Mouse (Mus musculus): Measurements from ENCODE around the gene Slc2a9. TPM values are rescaled to one million over a fixed set of nuclear protein-coding genes. Genes with fewer than 3 reads are reported as not detected.

Gene Slc2a9
- polyA plus RNA-seq, 1 experiment from 2014 or later: 0.93 TPM

Other genes starting within 250 kb of the Slc2a9 start
- gene Tmem128, start 243.0 kb downstream of the Slc2a9 start, polyA plus RNA-seq (2014; fragmentation: Nextera tagmentation; extraction: Ambion mirVana): 77.0 and 78.4 TPM in 2 replicates
- gene Otop1, start 227.2 kb downstream of the Slc2a9 start, polyA plus RNA-seq (2014; fragmentation: Nextera tagmentation; extraction: Ambion mirVana): 0.11 TPM in 1 of 2 replicates, not detected in the other
- gene Drd5, start 183.8 kb downstream of the Slc2a9 start, polyA plus RNA-seq (2014; fragmentation: Nextera tagmentation; extraction: Ambion mirVana): not detected in 2 replicates
- gene Wdr1, start 60.1 kb upstream of the Slc2a9 start, polyA plus RNA-seq (2014; fragmentation: Nextera tagmentation; extraction: Ambion mirVana): 252 and 261 TPM in 2 replicates
- gene Zfp518b, start 181.7 kb upstream of the Slc2a9 start, polyA plus RNA-seq (2014; fragmentation: Nextera tagmentation; extraction: Ambion mirVana): 17.1 and 22.0 TPM in 2 replicates

Measured in stomach, embryonic 14.5 days (tissue).